Mouse (Mus musculus): ENCODE data around the gene Ankmy2. TPM values are rescaled to one million over a fixed set of nuclear protein-coding genes. Genes with fewer than 3 reads are reported as not detected.

Gene Ankmy2
- polyA plus RNA-seq (2011; ENCODE audit: insufficient read depth, insufficient read length, low replicate concordance, missing spikeins): 6.9 and 15.3 TPM in 2 replicates

GRCm38 (mm10) chr12:36156637-36157303, at the start of gene Ankmy2:
Gene Ankmy2 (plus strand): TSS chr12:36157114.
- peaks cover 4% of the 10 kb centered on the region; the same call in 1 of the 2 replicates for H3K4me1 ChIP-seq (ENCODE audit: control insufficient read depth, insufficient read depth, low read length)
- peak within 1 kb of the TSS; percentile 84 for H3K4me3 ChIP-seq (replicated peaks; ENCODE audit: control insufficient read depth, low read depth, low read length)
- TF ChIP-seq POLR2A (IDR thresholded peaks at IDR 0.05; ENCODE audit: borderline replicate concordance, control insufficient read depth, low read depth, low read length) (peak; percentile 97), CTCF (IDR thresholded peaks at IDR 0.05; ENCODE audit: control insufficient read depth, insufficient read depth, low read length) (no peak)
- under 1% methylated on average over 42 of the region's 42 CpGs for WGBS
- H3K27ac ChIP-seq (ENCODE audit: control insufficient read depth, insufficient read depth, low read depth, low read length, poor library complexity): peak within 1 kb of the TSS; percentile 57

- no peak for TF ChIP-seq CTCF (IDR thresholded peaks at IDR 0.05; ENCODE audit: control insufficient read depth, insufficient read depth, low read length)
- no peak for TF ChIP-seq POLR2A (IDR thresholded peaks at IDR 0.05; ENCODE audit: borderline replicate concordance, control insufficient read depth, low read depth, low read length)
- H3K4me3 ChIP-seq (replicated peaks; ENCODE audit: control insufficient read depth, low read depth, low read length): no peak overlapping the region
- 92% methylated on average over 5 of the region's 5 CpGs for WGBS
- H3K4me1 ChIP-seq (ENCODE audit: control insufficient read depth, insufficient read depth, low read length): no peaks in the 10 kb centered on the region
- H3K27ac ChIP-seq (ENCODE audit: control insufficient read depth, insufficient read depth, low read depth, low read length, poor library complexity): no peak overlapping the region
Observed at GRCm38 (mm10) chr12:36108442-36108841, 48.5 kb upstream of the Ankmy2 start.

- Histone ChIP-seq H3K27ac (ENCODE audit: control insufficient read depth, insufficient read depth, low read depth, low read length, poor library complexity) (no peak overlapping the region), H3K4me3 (replicated peaks; ENCODE audit: control insufficient read depth, low read depth, low read length) (no peak overlapping the region), H3K4me1 (ENCODE audit: control insufficient read depth, insufficient read depth, low read length) (no peaks in the 10 kb centered on the region)
- TF ChIP-seq POLR2A (IDR thresholded peaks at IDR 0.05; ENCODE audit: borderline replicate concordance, control insufficient read depth, low read depth, low read length) (no peak), CTCF (IDR thresholded peaks at IDR 0.05; ENCODE audit: control insufficient read depth, insufficient read depth, low read length) (no peak)
- 83% methylated on average over 5 of the region's 5 CpGs for WGBS
Observed at GRCm38 (mm10) chr12:36110457-36110856, 46.5 kb upstream of the Ankmy2 start.

- WGBS: 90% methylated on average over 5 of the region's 5 CpGs
- Histone ChIP-seq H3K4me1 (ENCODE audit: control insufficient read depth, insufficient read depth, low read length) (no peaks in the 10 kb centered on the region), H3K27ac (ENCODE audit: control insufficient read depth, insufficient read depth, low read depth, low read length, poor library complexity) (no peak overlapping the region), H3K4me3 (replicated peaks; ENCODE audit: control insufficient read depth, low read depth, low read length) (no peak overlapping the region)
- TF ChIP-seq CTCF (IDR thresholded peaks at IDR 0.05; ENCODE audit: control insufficient read depth, insufficient read depth, low read length): no peak
- no peak for TF ChIP-seq POLR2A (IDR thresholded peaks at IDR 0.05; ENCODE audit: borderline replicate concordance, control insufficient read depth, low read depth, low read length)
Observed at GRCm38 (mm10) chr12:36111110-36111509, 45.8 kb upstream of the Ankmy2 start.

- no peak for TF ChIP-seq CTCF (IDR thresholded peaks at IDR 0.05; ENCODE audit: control insufficient read depth, insufficient read depth, low read length)
- TF ChIP-seq POLR2A (IDR thresholded peaks at IDR 0.05; ENCODE audit: borderline replicate concordance, control insufficient read depth, low read depth, low read length): no peak
- WGBS: 85% methylated on average over 3 of the region's 3 CpGs
- Histone ChIP-seq H3K4me3 (replicated peaks; ENCODE audit: control insufficient read depth, low read depth, low read length) (no peak overlapping the region), H3K4me1 (ENCODE audit: control insufficient read depth, insufficient read depth, low read length) (no peaks in the 10 kb centered on the region), H3K27ac (ENCODE audit: control insufficient read depth, insufficient read depth, low read depth, low read length, poor library complexity) (no peak overlapping the region)
Observed at GRCm38 (mm10) chr12:36112081-36112480, 44.8 kb upstream of the Ankmy2 start.

GRCm38 (mm10) chr12:36117161-36117560, 39.8 kb upstream of the Ankmy2 start:
- H3K4me3 ChIP-seq (replicated peaks; ENCODE audit: control insufficient read depth, low read depth, low read length): no peak overlapping the region
- no peaks in the 10 kb centered on the region for H3K4me1 ChIP-seq (ENCODE audit: control insufficient read depth, insufficient read depth, low read length)
- no peak overlapping the region for H3K27ac ChIP-seq (ENCODE audit: control insufficient read depth, insufficient read depth, low read depth, low read length, poor library complexity)
- 57% methylated on average over 6 of the region's 6 CpGs for WGBS
- TF ChIP-seq CTCF (IDR thresholded peaks at IDR 0.05; ENCODE audit: control insufficient read depth, insufficient read depth, low read length): no peak
- TF ChIP-seq POLR2A (IDR thresholded peaks at IDR 0.05; ENCODE audit: borderline replicate concordance, control insufficient read depth, low read depth, low read length): no peak

GRCm38 (mm10) chr12:36119244-36119643, 37.7 kb upstream of the Ankmy2 start:
- Histone ChIP-seq H3K4me1 (ENCODE audit: control insufficient read depth, insufficient read depth, low read length) (no peaks in the 10 kb centered on the region), H3K27ac (ENCODE audit: control insufficient read depth, insufficient read depth, low read depth, low read length, poor library complexity) (no peak overlapping the region), H3K4me3 (replicated peaks; ENCODE audit: control insufficient read depth, low read depth, low read length) (no peak overlapping the region)
- WGBS: 73% methylated on average over 3 of the region's 3 CpGs
- no peak for TF ChIP-seq CTCF (IDR thresholded peaks at IDR 0.05; ENCODE audit: control insufficient read depth, insufficient read depth, low read length)
- TF ChIP-seq POLR2A (IDR thresholded peaks at IDR 0.05; ENCODE audit: borderline replicate concordance, control insufficient read depth, low read depth, low read length): no peak

- Histone ChIP-seq H3K4me1 (ENCODE audit: control insufficient read depth, insufficient read depth, low read length) (no peaks in the 10 kb centered on the region; the same call in 1 of the 2 replicates), H3K27ac (ENCODE audit: control insufficient read depth, insufficient read depth, low read depth, low read length, poor library complexity) (no peak overlapping the region), H3K4me3 (replicated peaks; ENCODE audit: control insufficient read depth, low read depth, low read length) (no peak overlapping the region)
- WGBS: 89% methylated on average over 5 of the region's 5 CpGs
- TF ChIP-seq CTCF (IDR thresholded peaks at IDR 0.05; ENCODE audit: control insufficient read depth, insufficient read depth, low read length): no peak
- TF ChIP-seq POLR2A (IDR thresholded peaks at IDR 0.05; ENCODE audit: borderline replicate concordance, control insufficient read depth, low read depth, low read length): no peak
Observed at GRCm38 (mm10) chr12:36126049-36126448, 30.9 kb upstream of the Ankmy2 start.

Data from bone marrow, adult 2 months (tissue).